Mouse (Mus musculus): ENCODE measurements around the gene B230104I21Rik.

DNA sequence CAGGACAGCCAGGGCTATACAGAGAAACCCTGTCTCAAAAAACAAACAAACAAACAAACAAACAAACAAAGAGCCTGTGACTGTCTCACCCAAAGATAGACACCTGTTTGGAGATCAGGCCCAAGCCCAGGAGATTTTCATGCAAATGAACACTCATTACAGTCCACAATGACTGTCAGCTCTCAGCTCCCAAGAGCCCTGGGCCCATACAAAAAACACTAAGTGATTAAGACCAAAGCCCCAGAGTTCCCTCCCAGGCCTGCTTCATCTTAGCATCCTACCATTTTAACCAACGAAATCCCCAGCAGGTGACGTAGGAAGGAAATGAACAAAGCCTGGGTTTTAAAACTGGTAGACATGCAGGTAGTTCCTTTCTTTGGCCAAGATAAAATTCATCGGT is 24.9 kb downstream of the B230104I21Rik start:
- TF ChIP-seq POLR2A (IDR thresholded peaks at IDR 0.05; ENCODE audit: borderline replicate concordance, extremely low read depth, insufficient read depth, insufficient read length, poor library complexity, severe bottlenecking) (no peak), CTCF (IDR thresholded peaks at IDR 0.05; ENCODE audit: borderline replicate concordance, extremely low read depth, insufficient read depth, insufficient read length) (no peak)
